Mouse (Mus musculus) CH12.LX (cell line): ENCODE data around the gene Zfyve1. TPM values are rescaled to one million over a fixed set of nuclear protein-coding genes. Genes with fewer than 3 reads are reported as not detected.

Experiments used
- DNase-seq: peaks from one replicate; pipeline ENCODE4 v3.0.0-alpha.2; 2013; ENCODE audit errors: extremely low read depth
- H3K27ac ChIP-seq: 2 replicates; pipeline ENCODE4 v1.5.1; 2012; ENCODE audit warnings: low read depth, mild to moderate bottlenecking, control low read depth, moderate library complexity; ENCODE audit not compliant: insufficient read depth
- H3K27me3 ChIP-seq: replicated peaks from 2 replicates; pipeline ENCODE3; 2012; ENCODE audit warnings: inconsistent platforms
- H3K36me3 ChIP-seq, 2 experiments: replicated peaks in 1 of 2; 2 replicates each; pipeline versions ENCODE3 to v1.6.1; 2012; ENCODE audit warnings: inconsistent platforms in 1 of 2, low read length in 1 of 2, mild to moderate bottlenecking in 1 of 2, mixed read lengths in 1 of 2, moderate library complexity in 1 of 2; ENCODE audit not compliant: control insufficient read depth in 1 of 2, insufficient read depth in 1 of 2
- H3K4me1 ChIP-seq, 2 experiments: 2 replicates each; pipeline ENCODE4 v1.6.1; 2012; ENCODE audit warnings: inconsistent platforms in 1 of 2, moderate library complexity in 1 of 2; ENCODE audit not compliant: insufficient read depth in 2 of 2, control insufficient read depth in 1 of 2
- H3K4me2 ChIP-seq: 2 replicates; pipeline ENCODE4 v1.6.1; 2012; ENCODE audit warnings: low read depth, mild to moderate bottlenecking, control low read depth; ENCODE audit not compliant: poor library complexity, insufficient read depth, severe bottlenecking
- H3K4me3 ChIP-seq, 3 experiments: fragments of 150-350 bp in 1 of 3; sonication (generic) in 1 of 3; replicated peaks in 1 of 3; 2 replicates each; pipeline versions ENCODE3 to v1.5.1; 2011 to 2012; ENCODE audit warnings: low read depth in 2 of 3, low read length in 2 of 3, mild to moderate bottlenecking in 2 of 3, moderate library complexity in 2 of 3, control low read depth in 1 of 3, improper control_type of control experiment in 1 of 3, inconsistent platforms in 1 of 3, mixed read lengths in 1 of 3; ENCODE audit not compliant: poor library complexity in 1 of 3
- H3K79me2 ChIP-seq: replicated peaks from 2 replicates; pipeline ENCODE4 v1.6.1; 2012; ENCODE audit warnings: mild to moderate bottlenecking, moderate library complexity; ENCODE audit not compliant: control insufficient read depth, poor library complexity, insufficient read depth, severe bottlenecking; ENCODE audit errors: extremely low read depth
- H3K9ac ChIP-seq: 2 replicates; pipeline ENCODE4 v1.6.1; 2012; ENCODE audit warnings: low read depth, mild to moderate bottlenecking, control low read depth, moderate library complexity; ENCODE audit not compliant: insufficient read depth
- H3K9me3 ChIP-seq: replicated peaks from 2 replicates; pipeline ENCODE3; 2012; ENCODE audit warnings: low read length, inconsistent platforms, mixed read lengths
- BHLHE40 ChIP-seq: IDR thresholded peaks from 2 replicates; pipeline ENCODE4 v1.6.1; 2011; ENCODE audit warnings: mild to moderate bottlenecking, low read depth, low read length, improper control_type of control experiment
- CHD1 ChIP-seq: IDR thresholded peaks from 2 replicates; pipeline ENCODE4 v1.6.1; 2012; ENCODE audit warnings: low read depth, low read length, improper control_type of control experiment, inconsistent platforms
- CHD2 ChIP-seq: IDR thresholded peaks from 2 replicates; pipeline ENCODE4 v1.6.1; 2011; ENCODE audit warnings: low read length, improper control_type of control experiment
- CTCF ChIP-seq, 2 experiments: IDR thresholded peaks in 1 of 2; conservative IDR thresholded peaks in 1 of 2; 2 replicates each; pipeline ENCODE4 v1.5.1; 2011 to 2012; ENCODE audit warnings: low read depth in 2 of 2, low read length in 2 of 2, improper control_type of control experiment in 1 of 2, inconsistent platforms in 1 of 2, mild to moderate bottlenecking in 1 of 2, moderate library complexity in 1 of 2
- ETS1 ChIP-seq: conservative IDR thresholded peaks from 2 replicates; pipeline ENCODE4 v1.6.1; 2012; ENCODE audit warnings: low read depth, mild to moderate bottlenecking, inconsistent platforms, low read length, improper control_type of control experiment, moderate library complexity
- HCFC1 ChIP-seq: IDR thresholded peaks from 2 replicates; pipeline ENCODE4 v1.6.1; 2012; ENCODE audit warnings: low read depth, mild to moderate bottlenecking, inconsistent platforms, low read length, improper control_type of control experiment
- JUND ChIP-seq: conservative IDR thresholded peaks from 2 replicates; pipeline ENCODE4 v1.6.1; 2011; ENCODE audit warnings: low read depth, low read length, improper control_type of control experiment
- MAFK ChIP-seq: IDR thresholded peaks from 2 replicates; pipeline ENCODE4 v1.6.1; 2011; ENCODE audit warnings: low read length, improper control_type of control experiment; ENCODE audit not compliant: insufficient replicate concordance
- MAX ChIP-seq: IDR thresholded peaks from 2 replicates; pipeline ENCODE4 v1.6.1; 2011; ENCODE audit warnings: low read length, improper control_type of control experiment
- MEF2A ChIP-seq: IDR thresholded peaks from 2 replicates; pipeline ENCODE4 v1.6.1; 2014; ENCODE audit warnings: low read depth, mild to moderate bottlenecking, inconsistent platforms, low read length, improper control_type of control experiment, borderline replicate concordance
- MYC ChIP-seq: IDR thresholded peaks from 2 replicates; pipeline ENCODE4 v1.6.1; 2011; ENCODE audit warnings: low read depth, mild to moderate bottlenecking, improper control_type of control experiment, low read length
- NELFE ChIP-seq: IDR thresholded peaks from 2 replicates; pipeline ENCODE4 v1.6.1; 2011; ENCODE audit warnings: low read depth, low read length, improper control_type of control experiment
- POLR2A ChIP-seq: IDR thresholded peaks from 2 replicates; pipeline ENCODE4 v1.6.1; 2011; ENCODE audit warnings: low read depth, mild to moderate bottlenecking, improper control_type of control experiment, low read length
- POLR2AphosphoS2 ChIP-seq: IDR thresholded peaks from 2 replicates; pipeline ENCODE4 v1.6.1; 2011; ENCODE audit warnings: low read depth, low read length, improper control_type of control experiment
- TBP ChIP-seq: conservative IDR thresholded peaks from 2 replicates; pipeline ENCODE4 v1.6.1; 2011; ENCODE audit warnings: low read depth, low read length, improper control_type of control experiment
- USF1 ChIP-seq: IDR thresholded peaks from 2 replicates; pipeline ENCODE4 v1.6.1; 2014; ENCODE audit warnings: low read depth, mild to moderate bottlenecking, inconsistent platforms, low read length, improper control_type of control experiment
- USF2 ChIP-seq: conservative IDR thresholded peaks from 2 replicates; pipeline ENCODE4 v1.6.1; 2011; ENCODE audit warnings: low read depth, low read length, improper control_type of control experiment
- ZKSCAN1 ChIP-seq: IDR thresholded peaks from 2 replicates; pipeline ENCODE4 v1.6.1; 2012; ENCODE audit warnings: low read depth, inconsistent platforms, low read length, improper control_type of control experiment, borderline replicate concordance
- ZNF384 ChIP-seq: IDR thresholded peaks from 2 replicates; pipeline ENCODE4 v1.6.1; 2012; ENCODE audit warnings: low read depth, low read length, improper control_type of control experiment, inconsistent platforms
- dilution Hi-C: fragments of 300-500 bp; cut with MboI; formaldehyde crosslinking; loops from 2 replicates; pipeline ENCODE4 v1.14.3; 2020; ENCODE audit warnings: low sequenced_read_pairs; ENCODE audit not compliant: extremely low pct_unique_long_range_greater_than_20kb, extremely low pct_ligation_motif_present
- in situ Hi-C: fragments of 300-500 bp; cut with MboI; formaldehyde crosslinking; loops from 3 replicates; pipeline ENCODE4 v1.14.3; 2019; ENCODE audit warnings: low sequenced_read_pairs, low pct_ligation_motif_present, low pct_unique_long_range_greater_than_20kb, mixed read lengths
- polyA plus RNA-seq: library from polyadenylated mRNA; unstranded; fragments of >175 nt; gene quantifications from 2 replicates; pipeline ENCODE4 v1.2.1, GENCODE M21; 2012; ENCODE audit warnings: low read depth; ENCODE audit not compliant: insufficient read length
- total RNA-seq, 2 experiments: library from RNA; depleted of rRNA; stranded (reverse); fragments of 300-350 nt in 1 of 2; fragments of >200 nt in 1 of 2; gene quantifications; 2 replicates each; pipeline ENCODE4 v1.2.3; 2012 to 2014

The Zfyve1 gene
- total and polyA plus RNA-seq, 3 experiments, result 6.0 to 17.6 (median 7.2) TPM

GRCm38 (mm10) chr12:83544791-83545190 lies 52.2 kb downstream of the Zfyve1 start:
- Histone ChIP-seq H3K4me1 (0 out of 4 replicates have a peak, but pooled peaks cover 0 to 4% of the 10 kb centered on the region in 2 experiments), H3K4me3 (no peak overlapping the region), H3K36me3 (peaks cover 47 to 75% of the 10 kb centered on the region in 2 experiments), H3K27me3 (no peaks in the 10 kb centered on the region), H3K79me2 (no peaks in the 10 kb centered on the region), H3K27ac (no peak overlapping the region), H3K4me2 (no peak overlapping the region), H3K9me3 (no peaks in the 10 kb centered on the region), H3K9ac (no peak overlapping the region)
- TF ChIP-seq POLR2AphosphoS2, result peak; percentile 44; the same call in 1 of the 2 replicates
- TF ChIP-seq TBP, result no peak
- no peak for TF ChIP-seq NELFE
- DNase-seq, result no peak
- in situ Hi-C loops (no loop called here), dilution Hi-C loops (no loop called here)

- Histone ChIP-seq H3K27ac (no peak overlapping the region), H3K4me3 (no peak overlapping the region), H3K9me3 (no peaks in the 10 kb centered on the region), H3K79me2 (no peaks in the 10 kb centered on the region), H3K4me1 (no peaks in the 10 kb centered on the region), H3K36me3 (peaks cover 55 to 80% of the 10 kb centered on the region in 2 experiments), H3K9ac (no peak overlapping the region), H3K27me3 (no peaks in the 10 kb centered on the region), H3K4me2 (no peak overlapping the region)
- DNase-seq, result no peak
- TF ChIP-seq USF2 (no peak), CHD2 (no peak), POLR2A (no peak), USF1 (no peak), ZKSCAN1 (no peak)
- in situ Hi-C loops, result no loop called here
- dilution Hi-C loops, result no loop called here
Observed at GRCm38 (mm10) chr12:83543997-83544396, 53.0 kb downstream of the Zfyve1 start.

GRCm38 (mm10) chr12:83536039-83536438 lies 61.0 kb downstream of the Zfyve1 start:
- Histone ChIP-seq H3K79me2 (no peaks in the 10 kb centered on the region), H3K9me3 (no peaks in the 10 kb centered on the region), H3K9ac (no peak overlapping the region), H3K27ac (peak overlapping the region; percentile 55; the same call in 1 of the 2 replicates), H3K4me3 (no peak overlapping the region), H3K36me3 (peaks cover 39 to 91% of the 10 kb centered on the region in 2 experiments), H3K4me2 (0 out of 2 replicates have a peak overlapping the region, but pooled peaks have one; percentile 18), H3K4me1 (peaks cover 10 to 13% of the 10 kb centered on the region in 2 experiments), H3K27me3 (no peaks in the 10 kb centered on the region)
- in situ Hi-C loops (no loop called here), dilution Hi-C loops (no loop called here)
- no peak for DNase-seq
- TF ChIP-seq MAX (no peak), MYC (no peak), ETS1 (no peak), NELFE (no peak), CTCF (conservative IDR thresholded peaks at IDR 0.05 in 1 of 2, IDR thresholded peaks at IDR 0.05 in 1 of 2; ENCODE audit: low read depth in 2 of 2, low read length in 2 of 2) (no peak), CHD1 (no peak), HCFC1 (no peak), JUND (no peak), BHLHE40 (no peak), ZNF384 (no peak), ZKSCAN1 (no peak), MAFK (no peak), MEF2A (no peak)
